Mouse (Mus musculus) brain, embryonic 14.5 days (tissue): ENCODE results near the gene Wdr11.

ENCODE experiments used
- CTCF ChIP-seq: fragments of 200-500 bp; IDR thresholded peaks from 2 replicates; pipeline ENCODE4 v1.5.1; 2012; ENCODE audit warnings: inconsistent platforms, mild to moderate bottlenecking, moderate library complexity, borderline replicate concordance; ENCODE audit not compliant: insufficient read depth, insufficient read length; ENCODE audit errors: extremely low read depth
- POLR2A ChIP-seq: fragments of 200-500 bp; IDR thresholded peaks from 2 replicates; pipeline ENCODE4 v1.6.1; 2012; ENCODE audit warnings: mild to moderate bottlenecking, inconsistent platforms, borderline replicate concordance; ENCODE audit not compliant: poor library complexity, insufficient read depth, insufficient read length, severe bottlenecking; ENCODE audit errors: extremely low read depth

GRCm38 (mm10) chr7:129639833-129640232 lies 48.2 kb downstream of the Wdr11 start:
- no peak for TF ChIP-seq CTCF
- TF ChIP-seq POLR2A, result no peak
